Mouse (Mus musculus): Measurements from ENCODE around the gene Rmdn2.

Gene Rmdn2

GRCm38 (mm10) chr17:79584246-79584800 is 27.3 kb upstream of the Rmdn2 start:
- Histone ChIP-seq H3K9me3 (ENCODE audit: low read length) (no peaks in the 10 kb centered on the region), H3K36me3 (ENCODE audit: insufficient read depth, low read length) (no peaks in the 10 kb centered on the region), H3K4me3 (replicated peaks; ENCODE audit: low read length) (no peak overlapping the region), H3K4me1 (replicated peaks; ENCODE audit: low read depth, low read length) (no peaks in the 10 kb centered on the region), H3K27me3 (ENCODE audit: insufficient read depth, low read length) (no peaks in the 10 kb centered on the region)
- TF ChIP-seq CTCF (conservative IDR thresholded peaks at IDR 0.05; ENCODE audit: low read length) (no peak), POU5F1 (IDR thresholded peaks at IDR 0.05; ENCODE audit: borderline replicate concordance, low read length) (no peak), NANOG (IDR thresholded peaks at IDR 0.05; ENCODE audit: borderline replicate concordance, low read length) (no peak)

DNA sequence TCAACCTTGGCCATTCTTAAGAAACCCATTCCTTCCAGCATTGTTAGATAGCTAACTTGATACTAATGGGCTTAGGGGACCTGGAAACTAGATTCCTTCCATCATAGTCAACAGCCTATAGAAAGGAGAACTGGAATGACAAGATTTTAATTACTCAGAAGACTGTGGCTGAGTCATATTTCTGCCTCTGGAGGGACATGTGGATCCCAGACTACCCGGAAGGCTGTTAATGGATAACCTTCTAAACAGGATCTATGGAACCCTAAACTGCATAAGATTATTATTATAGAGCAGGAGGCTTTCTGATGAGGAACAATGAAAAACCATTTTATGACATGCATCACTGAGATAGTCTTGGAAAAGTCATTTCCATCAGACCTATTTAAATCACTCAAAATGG is 21.8 kb upstream of the Rmdn2 start:
- TF ChIP-seq POU5F1 (IDR thresholded peaks at IDR 0.05; ENCODE audit: borderline replicate concordance, low read length) (no peak), CTCF (conservative IDR thresholded peaks at IDR 0.05; ENCODE audit: low read length) (no peak), NANOG (IDR thresholded peaks at IDR 0.05; ENCODE audit: borderline replicate concordance, low read length) (no peak)
- no peak overlapping the region for H3K4me3 ChIP-seq (replicated peaks; ENCODE audit: low read length)
- H3K27me3 ChIP-seq (ENCODE audit: insufficient read depth, low read length): no peaks in the 10 kb centered on the region
- no peaks in the 10 kb centered on the region for H3K36me3 ChIP-seq (ENCODE audit: insufficient read depth, low read length)
- no peaks in the 10 kb centered on the region for H3K4me1 ChIP-seq (replicated peaks; ENCODE audit: low read depth, low read length)
- H3K9me3 ChIP-seq (ENCODE audit: low read length): no peaks in the 10 kb centered on the region

DNA sequence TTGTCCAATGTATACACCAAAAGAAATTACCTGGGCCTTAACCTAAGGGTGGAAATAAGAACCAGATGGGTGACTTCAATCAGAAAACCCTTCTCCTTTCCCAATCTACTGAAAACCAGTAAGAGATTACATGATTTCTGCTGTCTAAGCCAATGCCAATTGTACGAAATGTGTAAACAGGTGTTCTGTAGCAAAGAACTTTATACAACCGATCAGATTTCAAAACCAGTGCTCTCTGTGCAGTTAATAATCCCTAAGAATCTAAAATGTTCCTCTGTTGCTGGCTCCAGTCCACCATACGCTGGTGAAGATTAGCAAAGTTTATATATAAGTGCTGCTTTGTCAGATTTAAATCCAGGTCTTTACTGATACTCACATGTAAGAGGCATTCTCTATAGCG is 15.7 kb upstream of the Rmdn2 start:
- H3K36me3 ChIP-seq (ENCODE audit: insufficient read depth, low read length): no peaks in the 10 kb centered on the region
- H3K27me3 ChIP-seq (ENCODE audit: insufficient read depth, low read length): no peaks in the 10 kb centered on the region
- H3K4me3 ChIP-seq (replicated peaks; ENCODE audit: low read length): no peak overlapping the region
- H3K9me3 ChIP-seq (ENCODE audit: low read length): no peaks in the 10 kb centered on the region
- TF ChIP-seq CTCF (conservative IDR thresholded peaks at IDR 0.05; ENCODE audit: low read length) (no peak), POU5F1 (IDR thresholded peaks at IDR 0.05; ENCODE audit: borderline replicate concordance, low read length) (no peak), NANOG (IDR thresholded peaks at IDR 0.05; ENCODE audit: borderline replicate concordance, low read length) (no peak)
- no peaks in the 10 kb centered on the region for H3K4me1 ChIP-seq (replicated peaks; ENCODE audit: low read depth, low read length)

- H3K36me3 ChIP-seq (ENCODE audit: insufficient read depth, low read length): no peaks in the 10 kb centered on the region
- no peak overlapping the region for H3K4me3 ChIP-seq (replicated peaks; ENCODE audit: low read length)
- TF ChIP-seq CTCF (conservative IDR thresholded peaks at IDR 0.05; ENCODE audit: low read length) (no peak), POU5F1 (IDR thresholded peaks at IDR 0.05; ENCODE audit: borderline replicate concordance, low read length) (no peak), NANOG (IDR thresholded peaks at IDR 0.05; ENCODE audit: borderline replicate concordance, low read length) (no peak)
- no peaks in the 10 kb centered on the region for H3K4me1 ChIP-seq (replicated peaks; ENCODE audit: low read depth, low read length)
- no peaks in the 10 kb centered on the region for H3K27me3 ChIP-seq (ENCODE audit: insufficient read depth, low read length)
- no peaks in the 10 kb centered on the region for H3K9me3 ChIP-seq (ENCODE audit: low read length)
Measured at GRCm38 (mm10) chr17:79598151-79598550, 13.5 kb upstream of the Rmdn2 start.

- TF ChIP-seq CTCF (conservative IDR thresholded peaks at IDR 0.05; ENCODE audit: low read length) (no peak), POU5F1 (IDR thresholded peaks at IDR 0.05; ENCODE audit: borderline replicate concordance, low read length) (no peak), NANOG (IDR thresholded peaks at IDR 0.05; ENCODE audit: borderline replicate concordance, low read length) (no peak)
- no peaks in the 10 kb centered on the region for H3K4me1 ChIP-seq (replicated peaks; ENCODE audit: low read depth, low read length)
- no peaks in the 10 kb centered on the region for H3K27me3 ChIP-seq (ENCODE audit: insufficient read depth, low read length)
Measured at GRCm38 (mm10) chr17:79598596-79599577, 12.8 kb upstream of the Rmdn2 start.

DNA sequence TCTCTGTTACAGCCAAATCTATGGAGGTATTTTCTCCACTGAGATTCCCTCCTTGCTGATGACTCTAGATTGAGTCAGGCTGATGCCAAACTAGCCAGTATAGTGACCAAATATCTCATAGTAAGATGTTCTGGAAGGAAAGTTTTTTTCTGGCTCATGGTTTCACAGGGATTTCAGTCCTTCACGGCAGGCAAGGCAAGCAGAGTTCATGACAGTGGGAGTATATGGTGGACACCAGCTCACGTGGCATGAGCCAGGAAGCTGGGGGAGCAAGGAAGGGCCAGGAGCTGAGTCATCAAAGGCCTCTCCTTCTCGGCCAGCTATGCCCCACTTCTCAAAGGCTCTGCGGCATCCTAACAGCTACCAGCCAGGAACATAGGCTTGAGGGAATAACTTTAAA is 11.6 kb upstream of the Rmdn2 start:
- H3K4me3 ChIP-seq (replicated peaks; ENCODE audit: low read length): no peak overlapping the region
- H3K36me3 ChIP-seq (ENCODE audit: insufficient read depth, low read length): no peaks in the 10 kb centered on the region
- H3K27me3 ChIP-seq (ENCODE audit: insufficient read depth, low read length): no peaks in the 10 kb centered on the region
- H3K9me3 ChIP-seq (ENCODE audit: low read length): no peaks in the 10 kb centered on the region
- TF ChIP-seq POU5F1 (IDR thresholded peaks at IDR 0.05; ENCODE audit: borderline replicate concordance, low read length) (no peak), NANOG (IDR thresholded peaks at IDR 0.05; ENCODE audit: borderline replicate concordance, low read length) (no peak), CTCF (conservative IDR thresholded peaks at IDR 0.05; ENCODE audit: low read length) (no peak)
- no peaks in the 10 kb centered on the region for H3K4me1 ChIP-seq (replicated peaks; ENCODE audit: low read depth, low read length)

More at GRCm38 (mm10) chr17:79598596-79599577, 12.8 kb upstream of the Rmdn2 start:
- H3K4me3 ChIP-seq (replicated peaks; ENCODE audit: low read length): no peak overlapping the region
- no peaks in the 10 kb centered on the region for H3K36me3 ChIP-seq (ENCODE audit: insufficient read depth, low read length)
- H3K9me3 ChIP-seq (ENCODE audit: low read length): no peaks in the 10 kb centered on the region

- no peaks in the 10 kb centered on the region for H3K36me3 ChIP-seq (ENCODE audit: insufficient read depth, low read length)
- H3K9me3 ChIP-seq (ENCODE audit: low read length): no peaks in the 10 kb centered on the region
- H3K27me3 ChIP-seq (ENCODE audit: insufficient read depth, low read length): no peaks in the 10 kb centered on the region
- H3K4me3 ChIP-seq (replicated peaks; ENCODE audit: low read length): no peak overlapping the region
- H3K4me1 ChIP-seq (replicated peaks; ENCODE audit: low read depth, low read length): no peaks in the 10 kb centered on the region
- TF ChIP-seq CTCF (conservative IDR thresholded peaks at IDR 0.05; ENCODE audit: low read length): no peak
- no peak for TF ChIP-seq POU5F1 (IDR thresholded peaks at IDR 0.05; ENCODE audit: borderline replicate concordance, low read length)
- no peak for TF ChIP-seq NANOG (IDR thresholded peaks at IDR 0.05; ENCODE audit: borderline replicate concordance, low read length)
Measured at GRCm38 (mm10) chr17:79602381-79602780, 9.3 kb upstream of the Rmdn2 start.

DNA sequence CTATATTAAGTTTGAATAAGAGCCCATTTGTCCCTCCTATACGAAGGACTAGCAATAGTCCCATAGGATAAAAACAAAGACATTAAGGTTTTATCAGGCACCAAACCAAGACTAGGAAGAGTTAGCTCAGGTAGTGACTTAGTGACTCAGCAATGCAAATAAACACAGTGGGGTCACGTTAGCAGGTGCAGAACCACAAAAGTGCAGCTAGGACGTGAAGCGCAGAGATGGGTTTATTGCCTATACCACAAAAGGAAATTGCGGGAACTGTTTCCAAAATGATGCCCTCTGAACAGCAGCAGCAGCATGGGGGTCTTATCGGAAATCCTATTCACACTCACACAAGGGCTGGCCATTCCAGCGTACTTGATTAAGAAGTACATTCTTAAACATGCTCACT is 8.2 kb upstream of the Rmdn2 start:
- Histone ChIP-seq H3K9me3 (ENCODE audit: low read length) (no peaks in the 10 kb centered on the region), H3K4me3 (replicated peaks; ENCODE audit: low read length) (no peak overlapping the region), H3K36me3 (ENCODE audit: insufficient read depth, low read length) (no peaks in the 10 kb centered on the region), H3K27me3 (ENCODE audit: insufficient read depth, low read length) (no peaks in the 10 kb centered on the region), H3K4me1 (replicated peaks; ENCODE audit: low read depth, low read length) (no peaks in the 10 kb centered on the region)
- no peak for TF ChIP-seq NANOG (IDR thresholded peaks at IDR 0.05; ENCODE audit: borderline replicate concordance, low read length)
- no peak for TF ChIP-seq POU5F1 (IDR thresholded peaks at IDR 0.05; ENCODE audit: borderline replicate concordance, low read length)
- TF ChIP-seq CTCF (conservative IDR thresholded peaks at IDR 0.05; ENCODE audit: low read length): no peak
